Mouse (Mus musculus) heart, postnatal 0 days (tissue): Measurements from ENCODE around the gene Klhl42.

Source experiments
- CTCF ChIP-seq: IDR thresholded peaks from 2 replicates; pipeline ENCODE4 v1.5.1; 2016; ENCODE audit warnings: antibody characterized with exemption, control low read depth, low read depth
- EP300 ChIP-seq: IDR thresholded peaks from 2 replicates; pipeline ENCODE4 v1.6.1; 2016; ENCODE audit warnings: antibody characterized with exemption, low read depth

- TF ChIP-seq CTCF (no peak), EP300 (no peak)
Observed at GRCm38 (mm10) chr6:147064226-147064943, 26.8 kb upstream of the Klhl42 start.
